Mouse (Mus musculus): ENCODE measurements at regions not wholly inside any gene's neighbourhood (a gene's known extent, or its start where the extent isn't known, plus 50 kb on each side); places are given as distances from the start of the nearest gene placed in this dataset.

- DNase-seq (ENCODE audit: low spot score): no peak
Observed at GRCm38 (mm10) chr1:90347032-90347431, 143.3 kb downstream of the Ackr3 start.

- no peak for DNase-seq (ENCODE audit: low spot score)
Observed at GRCm38 (mm10) chr1:90349611-90350010, 145.8 kb downstream of the Ackr3 start.

GRCm38 (mm10) chr1:90353325-90353724 is 149.5 kb downstream of the Ackr3 start:
- DNase-seq (ENCODE audit: low spot score): no peak

- DNase-seq (ENCODE audit: low spot score): no peak
Observed at GRCm38 (mm10) chr1:90356567-90356966, 152.8 kb downstream of the Ackr3 start.

GRCm38 (mm10) chr1:90357391-90357790 is 153.6 kb downstream of the Ackr3 start:
- DNase-seq (ENCODE audit: low spot score): no peak

- no peak for DNase-seq (ENCODE audit: low spot score)
Observed at GRCm38 (mm10) chr1:90358971-90359370, 155.2 kb downstream of the Ackr3 start.

- no peak for DNase-seq (ENCODE audit: low spot score)
Observed at GRCm38 (mm10) chr1:90360065-90360464, 156.3 kb downstream of the Ackr3 start.

GRCm38 (mm10) chr1:90364444-90364843 is 160.7 kb downstream of the Ackr3 start:
- DNase-seq (ENCODE audit: low spot score): no peak

- no peak for DNase-seq (ENCODE audit: low spot score)
Observed at GRCm38 (mm10) chr1:90368581-90368980, 164.8 kb downstream of the Ackr3 start.

GRCm38 (mm10) chr1:90369287-90369686 is 165.5 kb downstream of the Ackr3 start:
- no peak for DNase-seq (ENCODE audit: low spot score)

GRCm38 (mm10) chr1:90370766-90371165 is 167.0 kb downstream of the Ackr3 start:
- DNase-seq (ENCODE audit: low spot score): no peak

- DNase-seq (ENCODE audit: low spot score): no peak
Observed at GRCm38 (mm10) chr1:90373001-90373400, 169.2 kb downstream of the Ackr3 start.

- no peak for DNase-seq (ENCODE audit: low spot score)
Observed at GRCm38 (mm10) chr1:90374517-90374916, 170.7 kb downstream of the Ackr3 start.

- no peak for DNase-seq (ENCODE audit: low spot score)
Observed at GRCm38 (mm10) chr1:90380034-90380705, 176.4 kb downstream of the Ackr3 start.

- no peak for DNase-seq (ENCODE audit: low spot score)
Observed at GRCm38 (mm10) chr1:90382941-90383470, 179.2 kb downstream of the Ackr3 start.

GRCm38 (mm10) chr1:90385024-90385423 is 181.2 kb downstream of the Ackr3 start:
- no peak for DNase-seq (ENCODE audit: low spot score)

- no peak for DNase-seq (ENCODE audit: low spot score)
Observed at GRCm38 (mm10) chr1:90386792-90387191, 183.0 kb downstream of the Ackr3 start.

GRCm38 (mm10) chr1:90390422-90390821 is 186.6 kb downstream of the Ackr3 start:
- no peak for DNase-seq (ENCODE audit: low spot score)

GRCm38 (mm10) chr1:90393861-90394260 is 190.1 kb downstream of the Ackr3 start:
- DNase-seq (ENCODE audit: low spot score): no peak

GRCm38 (mm10) chr1:90395331-90396016 is 191.7 kb downstream of the Ackr3 start:
- no peak for DNase-seq (ENCODE audit: low spot score)

GRCm38 (mm10) chr1:90396660-90397059 is 192.9 kb downstream of the Ackr3 start:
- DNase-seq (ENCODE audit: low spot score): no peak

- DNase-seq (ENCODE audit: low spot score): no peak
Observed at GRCm38 (mm10) chr1:90397355-90397754, 193.6 kb downstream of the Ackr3 start.

- no peak for DNase-seq (ENCODE audit: low spot score)
Observed at GRCm38 (mm10) chr1:90398396-90398975, 194.7 kb downstream of the Ackr3 start.

Data from ovary, postnatal 36 days (tissue).